Mouse (Mus musculus): Measurements from ENCODE around the gene Akap7. TPM values are rescaled to one million over a fixed set of nuclear protein-coding genes. Genes with fewer than 3 reads are reported as not detected.
"Not testable (repeated sequence)": the region's sequence is repeated elsewhere in the genome, so short reads cannot be mapped to it uniquely, and the experiment has no call there.

Gene Akap7
- polyA plus RNA-seq, 1 experiment from 2014 or later: 15.1 TPM

DNA sequence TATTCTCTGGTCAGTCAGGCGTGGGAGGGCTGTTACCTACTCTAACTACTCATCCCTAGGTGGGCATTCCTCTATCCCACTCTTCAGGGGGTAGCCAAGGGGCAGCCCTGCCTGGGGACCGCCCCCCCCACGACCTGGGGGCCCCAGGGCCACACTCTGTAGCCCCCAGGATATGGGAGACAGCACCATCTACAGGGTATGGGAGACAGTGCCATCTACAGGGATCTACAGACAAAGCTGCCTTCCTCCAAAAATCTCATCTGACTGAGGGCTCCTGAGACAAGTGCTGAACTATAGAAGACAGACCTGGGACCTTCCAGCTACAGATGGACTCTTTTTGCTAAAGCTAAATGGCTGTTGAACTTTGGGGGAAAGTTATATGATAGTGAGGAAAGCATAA lies 144.2 kb downstream of the Akap7 start:
- not testable (repeated sequence) for DNase-seq (ENCODE audit: extremely low spot score, low spot score); H3K9me3 ChIP-seq; H3K27me3 ChIP-seq (ENCODE audit: poor library complexity, severe bottlenecking); H3K36me3 ChIP-seq (replicated peaks); H3K27ac ChIP-seq; H3K4me3 ChIP-seq; H3K4me1 ChIP-seq
- 26% methylated on average over 3 of the region's 3 CpGs for WGBS

DNA sequence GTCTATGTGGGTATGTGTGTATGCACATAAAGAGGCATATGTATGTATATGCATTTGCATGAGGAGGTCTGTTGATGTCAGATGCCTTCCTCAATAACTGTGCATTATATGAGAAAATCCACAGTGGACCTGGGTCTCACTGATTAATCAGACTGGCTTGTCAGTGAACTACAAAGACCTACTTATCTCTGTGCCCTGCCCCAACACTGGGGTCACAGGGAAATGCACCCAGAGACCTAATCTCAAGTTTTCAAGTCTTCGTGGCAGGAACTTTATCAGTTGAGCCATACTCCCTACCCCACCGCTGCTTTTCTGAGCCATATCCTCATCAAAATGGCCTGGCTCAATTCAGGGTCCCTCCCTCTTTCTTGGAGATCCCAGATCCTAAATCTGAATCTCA lies 146.0 kb downstream of the Akap7 start:
- DNase-seq (ENCODE audit: extremely low spot score, low spot score): no peak
- Histone ChIP-seq H3K4me1 (no peaks in the 10 kb centered on the region), H3K4me3 (no peak overlapping the region)

DNA sequence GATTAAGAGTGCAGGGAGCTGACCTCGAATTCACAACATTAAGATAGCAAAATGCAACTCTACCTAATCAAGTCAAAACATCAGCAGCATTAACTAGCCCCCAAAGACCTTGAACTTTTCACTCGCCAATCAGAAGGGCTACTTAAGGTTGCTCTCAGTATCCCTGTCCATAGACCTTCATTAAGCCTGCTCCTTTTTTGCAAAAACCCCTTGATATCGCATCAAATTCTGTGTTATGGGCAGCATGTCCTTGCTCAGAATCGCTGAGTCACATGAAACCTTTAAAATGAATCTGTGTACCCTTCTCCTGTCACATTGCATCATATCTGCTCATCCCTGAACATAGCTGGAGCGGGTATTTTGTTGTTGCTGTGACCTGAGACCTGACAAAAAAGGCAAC lies 149.0 kb downstream of the Akap7 start:
- 92% methylated on average over 5 of the region's 5 CpGs for WGBS
- Histone ChIP-seq H3K36me3 (replicated peaks) (no peaks in the 10 kb centered on the region), H3K9me3 (no peaks in the 10 kb centered on the region), H3K27ac (no peak overlapping the region), H3K4me3 (no peak overlapping the region), H3K4me1 (peaks cover 4% of the 10 kb centered on the region), H3K27me3 (ENCODE audit: poor library complexity, severe bottlenecking) (no peaks in the 10 kb centered on the region)
- no peak for DNase-seq (ENCODE audit: extremely low spot score, low spot score)

More for the DNA sequence above, 146.0 kb downstream of the Akap7 start:
- H3K36me3 ChIP-seq (replicated peaks): no peaks in the 10 kb centered on the region
- H3K27me3 ChIP-seq (ENCODE audit: poor library complexity, severe bottlenecking): no peaks in the 10 kb centered on the region
- 76% methylated on average over 2 of the region's 2 CpGs for WGBS
- no peak overlapping the region for H3K27ac ChIP-seq
- no peaks in the 10 kb centered on the region for H3K9me3 ChIP-seq

DNA sequence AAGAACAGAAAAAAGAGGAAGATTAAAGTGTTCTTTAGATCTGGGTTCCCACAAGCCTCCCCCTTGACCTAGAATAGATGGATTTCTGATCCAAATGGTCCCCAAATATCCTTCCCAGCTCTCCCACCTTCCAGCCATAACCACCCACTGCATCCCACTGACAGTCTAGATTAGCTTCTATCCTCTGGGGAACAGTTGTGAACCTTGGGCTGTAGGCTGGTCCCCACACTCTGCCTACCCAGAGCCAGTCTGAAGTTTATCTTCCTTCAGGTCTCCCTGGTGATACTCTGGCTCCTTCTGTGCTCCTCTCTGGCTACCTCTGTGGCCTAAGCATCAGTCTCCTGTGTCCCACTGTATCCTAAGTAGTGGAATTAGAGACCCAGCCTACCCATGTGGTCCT lies 150.3 kb downstream of the Akap7 start:
- Histone ChIP-seq H3K36me3 (replicated peaks) (no peaks in the 10 kb centered on the region), H3K4me1 (peaks cover 7% of the 10 kb centered on the region), H3K4me3 (no peak overlapping the region), H3K9me3 (no peaks in the 10 kb centered on the region), H3K27me3 (ENCODE audit: poor library complexity, severe bottlenecking) (no peaks in the 10 kb centered on the region), H3K27ac (no peak overlapping the region)
- no peak for DNase-seq (ENCODE audit: extremely low spot score, low spot score)

DNA sequence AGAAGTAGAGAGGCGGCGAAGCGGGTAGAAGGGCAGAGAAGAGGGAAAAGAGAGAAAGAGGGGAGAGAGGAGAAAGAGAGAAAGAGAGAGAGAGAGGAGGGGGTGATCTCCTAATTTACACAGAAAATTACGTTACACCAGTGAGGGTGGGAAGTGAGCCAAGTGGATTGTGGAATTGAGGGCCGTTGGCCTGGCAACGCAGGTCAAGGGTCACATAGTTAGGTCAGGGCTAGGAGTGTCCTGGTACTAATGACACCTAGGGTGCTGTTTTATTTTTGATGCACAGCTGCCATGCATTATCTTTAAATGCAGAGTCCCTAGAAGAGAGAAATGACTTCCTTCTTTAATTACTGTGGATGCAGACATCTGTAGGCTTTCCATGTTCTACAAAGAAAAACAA lies 153.4 kb downstream of the Akap7 start:
- DNase-seq (ENCODE audit: extremely low spot score, low spot score): no peak
- Histone ChIP-seq H3K36me3 (replicated peaks) (no peaks in the 10 kb centered on the region), H3K27me3 (ENCODE audit: poor library complexity, severe bottlenecking) (no peaks in the 10 kb centered on the region), H3K27ac (no peak overlapping the region), H3K4me1 (peaks cover 7% of the 10 kb centered on the region), H3K4me3 (no peak overlapping the region), H3K9me3 (no peaks in the 10 kb centered on the region)
- WGBS: 72% methylated on average over 6 of the region's 6 CpGs

DNA sequence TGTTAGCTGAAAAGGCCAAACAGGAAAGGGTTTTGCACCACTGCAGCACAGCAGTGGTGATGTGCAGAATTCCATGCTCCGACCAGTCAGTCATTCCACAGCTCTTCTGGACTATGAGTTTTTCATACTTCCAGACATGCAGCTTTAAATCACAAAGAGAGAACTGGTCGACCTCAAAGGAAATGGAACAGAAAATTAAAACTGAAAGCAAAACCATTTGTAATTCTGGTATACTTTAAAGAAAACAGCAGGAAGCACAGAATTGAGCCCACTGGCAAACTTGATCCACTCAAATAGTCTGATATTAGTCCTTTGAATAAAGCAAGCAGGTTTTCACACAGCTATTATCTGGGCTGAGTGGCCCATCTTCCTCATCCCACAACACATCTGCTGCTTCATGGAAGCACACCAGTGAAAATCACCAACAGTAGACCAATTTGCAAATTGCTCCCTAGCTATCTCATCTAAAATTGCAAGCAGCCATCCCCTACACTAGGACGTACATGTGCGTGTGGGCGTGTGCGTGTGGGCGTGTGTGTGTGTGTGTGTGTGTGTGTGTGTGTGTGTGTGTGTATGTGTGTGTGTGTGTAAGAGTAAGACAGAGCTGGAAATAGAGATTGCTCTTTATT lies 156.4 kb downstream of the Akap7 start:
- H3K9me3 ChIP-seq: no peaks in the 10 kb centered on the region
- no peak for DNase-seq (ENCODE audit: extremely low spot score, low spot score)
- no peaks in the 10 kb centered on the region for H3K36me3 ChIP-seq (replicated peaks)
- H3K27me3 ChIP-seq (ENCODE audit: poor library complexity, severe bottlenecking): peaks cover 2% of the 10 kb centered on the region
- WGBS: 92% methylated on average over 7 of the region's 7 CpGs
- H3K27ac ChIP-seq: no peak overlapping the region
- H3K4me1 ChIP-seq: peaks cover 7% of the 10 kb centered on the region
- H3K4me3 ChIP-seq: no peak overlapping the region

DNA sequence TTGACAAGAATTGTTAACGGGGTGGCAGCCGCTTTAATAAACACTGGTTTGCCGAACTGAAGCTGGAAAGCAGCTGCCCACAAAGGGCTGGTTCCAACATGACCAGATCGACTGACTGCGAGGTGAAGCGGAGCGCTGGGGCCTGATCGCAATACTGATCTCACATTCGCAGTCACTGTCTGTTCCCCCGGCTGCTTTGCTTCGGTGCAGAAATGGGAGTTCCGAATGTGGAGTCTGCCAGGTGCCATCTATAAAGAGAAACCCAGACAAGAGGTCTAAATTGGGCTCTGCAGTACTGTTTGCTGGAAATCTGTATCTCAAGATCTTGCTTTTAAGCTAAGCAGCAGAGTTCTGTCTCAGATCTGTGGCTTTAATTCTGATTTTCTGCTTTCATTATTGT lies 161.8 kb downstream of the Akap7 start:
- Histone ChIP-seq H3K4me3 (no peak overlapping the region), H3K27ac (no peak overlapping the region), H3K27me3 (ENCODE audit: poor library complexity, severe bottlenecking) (peaks cover 52% of the 10 kb centered on the region), H3K4me1 (peaks cover 5% of the 10 kb centered on the region), H3K36me3 (replicated peaks) (no peaks in the 10 kb centered on the region), H3K9me3 (no peaks in the 10 kb centered on the region)
- no peak for DNase-seq (ENCODE audit: extremely low spot score, low spot score)
- WGBS: 82% methylated on average over 12 of the region's 12 CpGs

DNA sequence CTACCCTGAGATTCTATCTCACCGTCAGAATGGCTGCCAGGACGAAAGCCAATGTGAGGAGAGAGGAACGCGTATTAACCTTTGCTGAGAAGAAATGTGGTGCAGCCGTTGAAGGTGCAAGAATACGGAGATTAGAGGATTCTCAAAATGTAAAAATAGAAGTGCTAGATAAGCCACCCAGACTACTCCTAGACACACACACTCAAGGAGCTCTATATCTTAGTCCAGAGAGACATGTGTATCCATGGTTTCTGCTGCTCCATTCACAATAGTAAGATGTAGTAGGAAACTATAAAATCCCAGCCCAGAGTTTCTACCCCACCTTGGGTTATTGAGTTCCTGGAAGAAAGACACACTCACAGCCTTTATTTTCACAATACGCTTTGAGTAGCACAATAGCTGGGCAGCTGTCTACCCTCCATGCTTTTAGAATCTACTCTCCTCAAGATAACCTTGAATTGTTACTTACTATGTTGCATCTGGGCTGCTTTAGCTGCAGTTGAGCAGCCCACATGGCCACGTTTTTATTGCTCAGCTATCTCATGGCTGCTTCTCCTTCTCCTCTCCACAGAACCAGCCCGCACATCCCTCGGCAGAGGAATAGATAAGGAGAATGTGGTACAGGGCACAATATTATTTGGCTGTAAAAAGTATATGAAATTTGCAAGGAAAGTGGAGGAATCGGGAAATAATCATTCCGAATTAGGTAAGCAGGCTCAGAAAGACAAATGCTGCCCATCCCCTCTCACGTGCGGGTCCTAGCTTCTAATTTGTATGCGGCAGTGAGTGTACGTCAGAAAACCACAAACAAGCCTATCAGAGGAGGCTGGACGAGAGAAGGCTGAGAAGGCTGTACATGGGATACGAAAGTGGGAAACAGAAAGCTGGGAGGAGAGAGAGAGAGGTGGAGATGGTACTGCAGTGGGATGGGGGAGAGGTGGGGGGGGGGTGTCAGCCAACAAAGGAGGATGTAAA lies 162.6 kb downstream of the Akap7 start:
- H3K4me1 ChIP-seq: peaks cover 13% of the 10 kb centered on the region
- H3K27ac ChIP-seq: no peak overlapping the region
- peaks cover 52% of the 10 kb centered on the region for H3K27me3 ChIP-seq (ENCODE audit: poor library complexity, severe bottlenecking)
- no peaks in the 10 kb centered on the region for H3K9me3 ChIP-seq
- H3K36me3 ChIP-seq (replicated peaks): no peaks in the 10 kb centered on the region
- H3K4me3 ChIP-seq: no peak overlapping the region
- WGBS: 85% methylated on average over 18 of the region's 18 CpGs
- no peak for DNase-seq (ENCODE audit: extremely low spot score, low spot score)

DNA sequence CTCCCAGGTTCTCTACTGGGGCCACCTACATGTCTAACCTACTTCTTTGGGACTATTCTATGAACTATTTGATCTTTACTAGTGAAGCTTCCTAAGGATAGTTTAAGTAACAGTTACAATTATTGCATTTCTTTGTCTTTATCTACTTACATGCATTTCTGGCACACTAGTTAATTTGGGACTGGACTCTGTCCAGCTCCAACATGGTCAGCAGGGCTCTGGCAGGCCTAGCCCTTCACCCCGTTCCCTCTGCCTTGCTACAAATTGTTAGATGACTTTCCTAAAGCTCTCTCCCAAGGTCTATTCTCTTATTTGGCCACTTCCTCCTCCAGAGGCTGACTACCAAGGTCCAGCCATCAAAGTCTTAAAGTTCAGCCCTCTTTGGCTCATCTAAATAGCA lies 165.9 kb downstream of the Akap7 start:
- Histone ChIP-seq H3K4me1 (peaks cover 17% of the 10 kb centered on the region), H3K4me3 (no peak overlapping the region), H3K27ac (no peak overlapping the region), H3K36me3 (replicated peaks) (0 out of 2 replicates have a peak, but pooled peaks cover 2% of the 10 kb centered on the region), H3K9me3 (peaks cover 10% of the 10 kb centered on the region), H3K27me3 (ENCODE audit: poor library complexity, severe bottlenecking) (peaks cover 63% of the 10 kb centered on the region)
- WGBS: 91% methylated on average over 1 of the region's 1 CpGs
- DNase-seq (ENCODE audit: extremely low spot score, low spot score): no peak

DNA sequence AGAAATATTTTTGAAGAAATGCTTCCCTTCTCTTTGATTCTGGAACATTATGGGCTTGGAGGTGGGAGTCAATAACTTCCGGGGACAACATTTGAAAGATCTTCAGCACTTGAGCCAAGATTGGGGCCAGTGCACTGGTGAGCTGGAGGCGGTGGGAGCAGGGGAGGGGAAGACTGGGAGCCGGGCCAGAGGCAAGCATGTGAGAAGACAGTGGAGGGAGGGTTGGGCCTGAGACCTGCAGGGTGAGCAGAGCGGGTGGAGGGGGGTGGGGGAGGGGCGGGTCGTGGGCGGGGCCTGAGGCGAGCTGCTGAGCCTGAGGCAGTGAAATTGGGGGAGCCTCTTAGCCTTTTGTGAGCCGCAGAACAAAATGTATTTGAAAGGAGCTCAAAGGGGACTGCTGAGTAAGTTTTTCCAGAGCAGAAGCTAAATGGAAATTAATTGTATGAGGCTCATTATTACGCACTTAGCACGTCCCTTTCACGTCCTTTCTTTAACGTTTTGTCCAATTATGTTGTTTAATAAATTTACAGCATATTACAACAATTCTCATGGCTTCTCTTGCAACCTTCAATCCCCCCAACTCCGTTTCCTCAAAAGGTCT lies 167.4 kb downstream of the Akap7 start:
- DNase-seq (ENCODE audit: extremely low spot score, low spot score): peak; percentile 73
- Histone ChIP-seq H3K9me3 (peaks cover 10% of the 10 kb centered on the region), H3K4me1 (peaks cover 17% of the 10 kb centered on the region), H3K27me3 (ENCODE audit: poor library complexity, severe bottlenecking) (peaks cover 51% of the 10 kb centered on the region), H3K36me3 (replicated peaks) (0 out of 2 replicates have a peak, but pooled peaks cover 2% of the 10 kb centered on the region), H3K4me3 (no peak overlapping the region; the same call in 1 of the 2 replicates), H3K27ac (peak overlapping the region; percentile 62)
- WGBS: 13% methylated on average over 14 of the region's 14 CpGs

DNA sequence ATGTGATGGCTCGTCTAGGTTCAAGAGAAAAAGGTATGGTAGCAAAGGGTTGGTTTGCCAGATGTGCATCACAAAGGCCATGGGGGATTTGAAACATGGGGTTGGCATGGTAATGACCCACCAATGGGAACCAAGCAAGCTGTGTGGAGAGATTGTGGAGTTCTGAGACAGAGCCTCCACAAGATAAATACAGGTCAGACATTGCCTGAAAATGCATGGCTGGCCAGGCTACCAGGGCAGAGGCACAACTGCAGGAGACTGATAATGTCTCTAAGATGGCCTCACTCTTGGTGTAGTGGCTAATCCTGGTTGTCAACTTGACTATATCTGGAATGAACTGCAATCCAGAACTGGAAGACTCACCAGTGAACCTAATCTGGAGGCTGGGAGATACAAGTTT lies 174.1 kb downstream of the Akap7 start:
- H3K9me3 ChIP-seq: 0 out of 2 replicates have a peak, but pooled peaks cover 2% of the 10 kb centered on the region
- H3K27me3 ChIP-seq (ENCODE audit: poor library complexity, severe bottlenecking): peaks cover 3% of the 10 kb centered on the region
- no peak for DNase-seq (ENCODE audit: extremely low spot score, low spot score)
- H3K4me3 ChIP-seq: no peak overlapping the region
- no peak overlapping the region for H3K27ac ChIP-seq
- 79% methylated on average over 1 of the region's 1 CpGs for WGBS
- H3K4me1 ChIP-seq: no peaks in the 10 kb centered on the region
- H3K36me3 ChIP-seq (replicated peaks): no peaks in the 10 kb centered on the region

DNA sequence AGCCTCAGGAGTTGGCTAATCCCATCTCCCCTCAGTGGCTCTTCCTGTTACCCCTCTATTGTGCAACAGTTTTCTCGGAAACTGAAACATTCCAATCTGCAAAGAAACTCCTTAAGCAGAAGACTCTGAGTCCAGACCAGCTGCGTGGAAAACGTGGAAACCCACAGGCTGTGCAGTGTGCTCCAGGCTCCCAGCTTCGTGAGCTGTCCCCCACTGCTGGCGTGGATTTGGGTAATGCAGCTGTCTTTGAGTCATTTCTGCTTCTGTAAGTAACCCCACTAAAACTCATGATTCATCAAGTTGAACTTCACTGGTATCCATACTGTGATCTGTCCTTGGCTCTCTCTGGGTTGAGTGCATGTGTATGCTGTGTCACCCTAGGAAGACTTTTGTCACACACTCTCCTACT lies 179.2 kb downstream of the Akap7 start:
- Histone ChIP-seq H3K27me3 (ENCODE audit: poor library complexity, severe bottlenecking) (no peaks in the 10 kb centered on the region), H3K27ac (no peak overlapping the region), H3K36me3 (replicated peaks) (no peaks in the 10 kb centered on the region), H3K4me1 (no peaks in the 10 kb centered on the region), H3K9me3 (no peaks in the 10 kb centered on the region), H3K4me3 (no peak overlapping the region)
- 81% methylated on average over 5 of the region's 5 CpGs for WGBS
- DNase-seq (ENCODE audit: extremely low spot score, low spot score): no peak

DNA sequence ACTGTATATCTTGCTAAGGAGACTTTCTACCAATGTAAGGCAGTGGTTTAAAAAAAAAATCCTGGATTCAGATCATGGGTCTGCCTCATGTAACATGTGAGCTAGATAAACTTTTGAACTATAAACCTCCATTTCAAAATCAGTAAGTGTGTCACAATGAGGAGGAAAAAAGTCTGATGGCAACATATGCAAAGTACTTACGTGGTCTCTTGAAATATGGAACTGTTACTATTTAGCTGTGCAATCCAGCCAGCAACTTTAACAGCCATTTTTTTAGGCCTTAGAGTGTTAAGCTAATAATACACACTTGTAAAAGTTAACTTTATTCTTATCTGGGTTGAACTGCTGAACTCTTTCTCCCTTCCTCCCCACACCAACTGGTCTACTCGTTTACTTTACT lies 181.6 kb downstream of the Akap7 start:
- Histone ChIP-seq H3K4me3 (no peak overlapping the region), H3K27me3 (ENCODE audit: poor library complexity, severe bottlenecking) (no peaks in the 10 kb centered on the region), H3K27ac (no peak overlapping the region), H3K36me3 (replicated peaks) (no peaks in the 10 kb centered on the region), H3K9me3 (no peaks in the 10 kb centered on the region), H3K4me1 (no peaks in the 10 kb centered on the region)
- WGBS: 85% methylated on average over 2 of the region's 2 CpGs
- DNase-seq (ENCODE audit: extremely low spot score, low spot score): no peak

Data from forebrain, embryonic 10.5 days (tissue).